Mouse (Mus musculus) thymus, adult 18-20 months (tissue): ENCODE measurements around the gene Rpl29.

Experiments
- DNase-seq, 2 experiments: peaks; one replicate each; pipeline ENCODE4 v3.0.0; 2022; ENCODE audit warnings: mixed read lengths in 2 of 2

Rpl29 gene

DNA sequence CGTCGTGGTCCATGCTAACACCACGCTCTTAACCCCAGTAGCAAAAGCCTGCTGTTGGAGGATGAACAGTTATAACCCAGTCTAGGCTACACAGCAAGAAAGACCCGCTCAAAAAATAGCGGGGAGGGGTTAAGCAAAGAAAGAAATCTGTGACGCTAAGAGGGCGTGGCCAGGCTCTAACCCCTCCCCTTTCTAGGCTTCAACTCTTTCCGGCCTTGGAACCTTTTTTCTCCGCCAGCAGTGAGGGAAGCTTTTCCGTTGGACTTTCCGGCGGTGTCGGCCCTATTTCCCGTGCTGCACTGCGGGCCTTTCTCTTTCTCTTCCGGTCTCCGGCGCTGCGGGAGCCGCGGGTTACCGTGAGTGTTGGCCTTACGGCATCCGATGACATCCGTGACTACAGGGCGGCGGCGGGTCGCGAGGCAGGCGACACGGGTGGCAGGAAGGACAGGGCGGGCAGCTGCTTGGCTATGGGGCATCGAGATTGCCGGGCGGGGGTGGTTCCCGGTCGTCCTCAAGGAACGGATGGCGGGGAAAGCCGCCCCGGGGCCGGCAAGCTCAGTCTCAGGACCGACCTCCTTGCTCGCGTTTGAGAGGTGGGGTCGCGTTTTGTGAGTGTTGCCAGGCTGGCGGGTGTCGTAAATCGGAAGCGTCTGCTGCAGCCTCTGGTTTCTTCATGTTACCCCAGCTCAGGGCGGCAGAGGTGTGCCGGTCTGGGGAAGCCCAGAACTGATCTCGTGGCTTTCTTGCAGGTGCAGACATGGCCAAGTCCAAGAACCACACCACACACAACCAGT lies at the start of gene Rpl29:
Gene Rpl29 (plus strand): TSS at position 234 of the 794 bp plus-strand sequence.
- DNase-seq = peak; percentile 83 to 91

DNA sequence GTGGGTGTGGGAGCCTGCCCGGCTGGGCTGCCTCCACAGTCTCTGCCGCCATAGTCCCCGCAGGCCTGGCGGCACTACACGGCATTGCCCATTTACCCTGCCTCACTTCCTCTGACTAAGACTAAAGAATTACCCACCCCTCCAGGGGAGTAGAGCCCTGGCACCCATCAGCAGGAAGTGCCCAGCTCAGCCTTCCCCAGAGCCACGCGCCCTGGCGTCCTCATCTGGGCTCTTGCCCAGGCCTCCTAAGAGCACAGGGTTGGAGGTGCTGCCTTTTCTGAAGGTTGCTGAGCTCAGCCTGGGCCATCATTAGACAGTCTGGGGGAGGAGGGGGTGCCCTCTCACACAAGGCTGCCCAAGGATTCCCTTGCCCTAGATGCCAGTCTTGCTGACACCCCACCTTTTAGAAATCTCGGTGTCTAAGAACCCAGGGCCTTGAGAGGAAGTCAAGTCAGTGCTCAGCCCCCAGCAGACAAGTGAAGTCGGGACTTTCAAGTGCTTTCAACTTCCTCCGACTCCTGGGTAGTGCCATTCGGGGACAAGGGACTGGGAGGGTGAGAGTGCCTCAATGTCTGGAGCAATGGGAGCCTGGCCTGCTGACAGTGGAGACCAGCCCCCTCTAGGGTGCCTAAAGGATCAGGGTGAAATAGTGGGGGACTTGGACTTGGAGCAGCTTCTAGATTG lies 42.9 kb upstream of the Rpl29 start:
- no peak for DNase-seq

DNA sequence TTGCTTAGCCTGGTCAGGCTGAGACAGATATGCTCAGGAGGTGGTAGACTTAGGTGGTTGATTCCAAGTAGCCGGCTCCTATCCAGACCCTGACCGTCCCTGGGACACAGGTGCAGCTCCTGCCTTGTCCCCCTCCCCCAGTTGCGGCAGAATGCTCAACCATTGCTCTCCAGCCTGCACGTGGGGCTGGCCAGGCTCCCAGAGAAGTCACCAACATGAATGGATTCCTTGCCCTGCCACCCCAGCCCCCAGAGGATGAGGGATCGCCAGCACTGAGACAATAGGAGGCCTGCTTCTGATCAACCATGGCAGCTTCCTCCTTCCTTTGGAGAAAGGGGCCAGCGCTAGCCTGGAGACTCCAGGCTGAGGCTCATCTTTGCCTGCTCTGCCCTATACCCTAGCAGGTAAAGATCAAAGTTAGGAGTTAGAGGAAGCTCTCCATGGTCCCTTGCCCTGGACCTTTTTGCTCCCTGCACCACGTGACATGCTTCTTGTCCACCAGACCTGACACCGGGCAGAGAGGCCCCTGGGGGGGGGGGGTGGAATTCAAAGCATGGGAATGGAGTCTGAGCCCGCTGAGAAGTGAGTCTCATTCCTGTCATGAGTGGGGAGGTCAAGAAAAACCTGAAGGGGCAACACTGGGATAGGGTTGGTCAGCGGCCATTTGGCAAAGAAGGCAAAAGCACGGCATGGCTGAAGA lies 36.3 kb upstream of the Rpl29 start:
- no peak for DNase-seq

DNA sequence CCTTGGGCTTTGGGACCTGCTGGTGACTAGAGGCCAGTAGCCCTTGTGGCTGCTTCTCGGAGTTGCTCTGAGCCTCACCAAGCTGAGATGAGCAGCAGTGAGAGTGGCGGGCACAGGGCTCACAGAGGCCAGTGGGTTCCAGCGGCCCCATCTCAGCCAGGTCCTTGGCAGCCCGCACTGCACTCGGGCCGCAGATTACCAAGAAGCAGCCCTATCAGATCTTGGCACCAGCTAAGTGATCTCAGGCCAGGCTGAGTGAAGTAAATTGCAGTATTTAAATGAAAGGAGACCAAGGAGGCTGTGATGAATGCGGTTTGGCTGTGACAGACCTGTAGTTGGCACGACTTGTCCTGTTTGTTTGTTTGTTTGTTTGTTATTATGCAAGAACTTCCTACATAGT lies 35.7 kb upstream of the Rpl29 start:
- DNase-seq = no peak

DNA sequence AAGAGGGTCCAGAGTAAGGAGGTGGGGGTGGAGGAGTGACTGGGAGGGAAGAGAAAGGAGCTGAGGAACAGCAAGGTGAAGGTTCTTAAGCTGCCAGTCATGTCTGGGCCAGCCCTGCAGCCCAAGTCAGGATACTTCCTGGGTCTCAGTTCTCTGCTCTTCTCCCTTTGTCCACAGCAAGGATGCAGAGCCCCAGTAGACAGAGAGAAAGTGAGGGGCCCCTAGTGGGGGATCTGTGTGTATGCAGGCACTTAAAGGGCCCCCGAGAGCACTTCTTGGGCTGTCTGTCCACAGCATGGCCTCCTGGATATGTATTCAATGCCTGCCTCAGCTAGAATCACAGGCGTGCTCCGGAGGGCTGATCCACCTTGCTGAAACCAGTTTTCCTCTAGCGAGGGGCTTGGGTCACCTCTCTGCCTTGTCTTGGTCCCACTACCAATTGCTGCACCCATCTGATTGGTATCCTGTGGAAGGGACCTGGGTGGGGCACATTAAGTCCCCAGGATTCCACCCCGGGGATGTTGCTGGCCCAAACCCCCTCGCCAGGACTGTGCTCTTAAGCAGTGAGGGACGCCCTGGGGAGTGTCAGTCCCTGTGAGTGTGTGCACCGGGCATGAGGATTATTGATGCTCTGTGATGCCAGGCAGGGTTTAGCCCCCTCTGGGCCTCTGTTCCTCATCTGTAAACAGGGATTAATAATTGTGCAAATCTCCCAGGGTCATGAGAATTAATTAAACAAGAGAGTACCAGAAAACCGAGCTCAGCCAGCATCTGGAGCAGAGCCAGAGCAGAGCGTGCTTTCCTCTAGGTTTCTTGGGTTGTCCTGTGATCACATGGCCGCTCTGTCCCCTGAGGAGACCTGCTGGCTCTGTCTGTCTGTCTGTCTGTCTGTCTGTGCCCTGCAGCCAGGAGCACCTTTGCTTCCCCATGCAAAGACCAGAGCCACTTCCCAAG lies 34.3 kb upstream of the Rpl29 start:
- no peak for DNase-seq

DNA sequence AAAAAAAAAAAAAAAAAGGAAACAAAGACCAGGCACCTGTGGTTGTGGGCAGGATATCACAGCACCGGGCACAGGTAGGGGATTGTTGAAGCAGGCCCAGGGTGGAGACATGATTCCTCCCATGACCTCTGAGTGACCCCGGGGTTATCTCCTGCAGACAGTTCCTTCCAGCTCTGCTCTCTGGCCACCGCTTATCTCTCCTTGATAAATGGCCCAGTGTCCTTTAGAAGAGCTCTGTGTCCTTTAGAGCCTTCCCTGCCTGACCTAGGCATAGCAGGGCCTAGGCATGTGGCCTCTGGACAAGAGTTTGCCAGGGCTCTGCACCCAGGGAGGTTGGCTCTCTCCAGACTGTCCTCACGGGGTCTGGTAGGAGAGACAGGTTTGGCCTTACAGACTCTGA lies 31.5 kb upstream of the Rpl29 start:
- DNase-seq = no peak

DNA sequence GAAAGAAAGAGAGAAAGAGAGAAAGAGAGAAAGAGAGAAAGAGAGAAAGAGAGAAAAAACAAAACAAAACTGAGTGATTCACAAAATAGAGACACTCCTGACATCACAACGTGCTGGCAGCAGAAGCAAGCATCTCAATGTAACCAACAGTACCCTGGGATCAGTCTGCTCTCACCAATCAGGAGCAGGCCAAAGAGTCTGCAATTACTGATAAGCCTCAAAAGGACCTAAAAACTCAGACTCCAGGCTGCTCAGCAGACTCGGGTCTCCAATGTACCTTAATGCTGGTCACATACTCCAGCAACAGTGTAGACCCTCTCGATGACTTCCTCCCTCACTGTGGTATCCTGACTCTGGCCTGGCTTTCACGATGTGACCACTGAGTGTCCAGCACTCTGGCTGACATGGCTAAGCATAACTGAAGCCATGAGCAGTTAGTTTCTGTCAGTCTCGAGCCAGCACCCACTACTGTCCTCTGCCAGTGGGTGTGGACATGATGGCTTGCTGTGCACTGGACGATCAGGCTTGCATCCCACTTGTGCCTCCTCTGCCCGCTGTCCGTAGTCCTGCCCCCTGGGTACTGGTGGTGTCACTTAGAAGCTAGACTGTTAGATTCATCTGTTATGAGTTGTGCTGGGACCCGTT lies 30.5 kb upstream of the Rpl29 start:
- no peak for DNase-seq

DNA sequence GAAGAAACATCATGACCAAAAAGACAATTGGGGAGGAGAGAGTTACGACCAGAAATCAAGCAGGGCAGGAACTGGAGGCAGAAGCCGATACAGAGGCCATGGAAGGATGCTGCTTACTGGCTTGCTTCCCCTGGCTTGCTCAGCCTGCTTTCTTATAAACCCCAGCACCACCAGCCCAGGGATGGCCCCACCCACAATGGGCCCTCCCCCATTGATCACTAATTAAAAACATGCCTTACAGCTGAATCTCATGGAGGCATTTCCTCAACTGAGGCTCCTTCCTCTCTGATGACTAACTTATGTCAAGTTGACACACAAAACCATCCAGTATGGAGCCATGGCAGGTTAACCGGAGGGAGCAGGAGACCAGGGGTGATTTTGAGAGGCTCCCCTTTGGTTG lies 29.4 kb upstream of the Rpl29 start:
- DNase-seq = no peak

DNA sequence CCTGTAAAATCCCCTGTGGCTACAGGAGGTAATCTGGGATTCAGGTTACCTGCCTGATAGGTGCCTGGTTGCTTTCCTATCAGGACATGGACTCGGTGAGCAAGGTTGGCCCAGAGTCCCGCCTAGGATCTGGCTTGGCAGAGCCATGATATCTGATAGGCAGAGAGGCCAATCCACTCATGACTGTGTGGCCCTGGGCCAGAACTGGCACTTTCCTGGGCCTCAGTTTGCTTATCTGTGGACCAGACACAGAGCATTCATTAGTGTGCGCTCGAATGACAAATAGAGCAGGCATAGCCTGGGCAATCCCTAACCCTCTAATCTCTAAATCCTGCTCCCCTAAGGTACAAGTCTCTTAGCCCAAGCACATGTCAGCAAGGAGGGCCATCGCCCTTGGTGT lies 27.1 kb upstream of the Rpl29 start:
- DNase-seq = no peak

DNA sequence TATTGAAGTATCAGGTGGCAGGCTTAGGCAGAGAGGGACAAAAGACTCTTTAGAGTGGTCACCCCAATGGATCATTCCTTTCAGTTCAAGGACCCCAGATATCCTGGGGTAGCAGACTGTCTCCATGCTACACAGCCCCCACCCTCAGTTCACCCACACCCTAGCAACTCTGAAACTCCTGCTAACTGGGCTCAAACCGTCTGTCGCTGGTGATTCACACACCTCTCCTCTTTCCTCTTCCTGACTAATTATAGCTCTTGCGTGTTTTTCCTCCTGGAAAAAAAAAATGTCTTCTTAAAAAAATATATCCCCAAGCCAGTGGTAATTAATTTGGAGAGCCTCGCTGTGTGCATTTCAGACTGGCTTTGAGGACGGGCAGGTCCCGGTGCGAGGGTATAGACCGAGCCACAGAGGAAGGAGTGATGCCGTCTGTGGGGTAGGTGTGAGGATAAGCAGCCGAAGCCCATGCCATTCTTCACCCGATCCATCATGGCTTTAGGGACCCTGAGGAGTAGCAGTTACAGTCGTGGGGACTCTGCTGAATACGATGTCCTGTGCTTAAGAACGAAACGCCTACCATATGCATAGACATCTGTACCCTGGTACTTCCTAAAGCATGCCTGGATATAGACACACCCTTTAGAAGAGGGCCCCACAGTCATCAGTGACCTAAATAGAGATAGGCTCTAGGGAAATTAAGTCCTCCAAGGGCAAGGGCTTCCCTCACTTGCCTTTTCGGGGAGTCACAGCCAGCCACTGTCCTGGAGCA lies 26.5 kb upstream of the Rpl29 start:
- DNase-seq = no peak

DNA sequence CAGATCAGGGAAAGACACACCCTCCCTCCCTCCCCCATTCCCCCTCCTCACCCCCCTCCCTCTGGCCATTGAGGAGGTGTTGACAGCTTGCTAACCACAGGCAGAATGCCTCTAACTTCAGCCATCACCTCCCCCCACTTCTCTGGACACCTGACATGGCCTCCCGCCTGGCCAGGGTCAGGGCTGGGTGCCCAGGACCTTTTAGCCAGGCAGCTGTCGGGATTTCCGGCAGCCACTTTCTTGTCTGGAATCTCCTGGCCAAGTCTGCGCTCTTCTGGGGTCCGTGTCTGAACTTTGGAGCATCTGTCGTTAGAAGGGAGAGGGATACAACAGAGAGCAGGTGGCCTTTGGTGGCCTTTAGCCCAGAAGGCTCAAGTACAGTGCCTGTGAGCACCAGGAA lies 24.0 kb upstream of the Rpl29 start:
- DNase-seq = no peak

DNA sequence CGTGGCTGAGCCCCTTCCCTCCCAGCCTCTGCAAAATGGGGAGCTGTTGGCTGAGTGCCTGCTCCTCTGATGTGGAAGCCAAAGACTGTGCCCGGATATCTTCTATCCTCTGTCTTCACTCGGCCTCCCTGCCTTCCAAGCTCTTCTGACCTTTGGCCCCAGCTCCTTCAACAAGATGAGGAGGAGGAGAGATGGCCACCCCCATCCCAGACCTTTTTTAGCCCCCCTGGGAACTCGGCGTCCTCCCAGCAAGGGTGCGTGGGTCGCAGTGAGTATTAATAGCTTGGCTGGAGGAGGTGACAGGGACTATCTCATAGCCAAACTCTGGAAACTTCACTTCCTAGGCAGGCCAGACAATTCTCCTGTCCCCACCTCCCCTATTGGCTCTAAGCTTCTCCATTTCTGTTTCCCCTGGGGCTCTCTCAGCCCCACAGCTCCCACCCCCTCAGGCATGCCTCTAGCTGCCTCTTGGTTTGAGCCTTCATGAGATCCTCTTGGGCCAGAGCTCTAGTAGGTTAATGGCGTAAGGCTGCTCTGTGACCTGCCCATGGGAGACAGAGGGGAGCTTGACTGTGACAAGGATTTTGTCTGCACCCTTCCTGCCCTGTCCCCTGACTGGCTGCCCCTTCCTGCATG lies 22.7 kb upstream of the Rpl29 start:
- no peak for DNase-seq

DNA sequence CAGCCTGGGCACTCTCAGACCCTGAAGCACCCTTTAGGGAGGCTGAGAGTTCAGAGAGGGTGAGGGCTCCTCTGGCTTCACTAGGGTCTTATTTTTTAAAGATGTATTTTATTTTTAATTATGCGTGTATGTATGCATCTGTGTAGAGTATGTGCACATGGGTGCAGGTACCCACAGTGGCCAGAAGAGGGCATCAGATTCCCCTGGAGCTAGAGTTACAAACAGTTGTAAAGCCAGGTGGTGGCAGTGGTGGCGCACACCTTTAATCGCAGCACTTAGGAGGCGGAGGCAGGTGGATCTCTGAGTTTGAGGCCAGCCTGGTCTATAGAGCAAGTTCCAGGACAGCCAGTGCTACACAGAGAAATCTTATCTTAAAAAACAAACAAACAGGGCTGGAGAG lies 20.2 kb upstream of the Rpl29 start:
- DNase-seq = no peak

DNA sequence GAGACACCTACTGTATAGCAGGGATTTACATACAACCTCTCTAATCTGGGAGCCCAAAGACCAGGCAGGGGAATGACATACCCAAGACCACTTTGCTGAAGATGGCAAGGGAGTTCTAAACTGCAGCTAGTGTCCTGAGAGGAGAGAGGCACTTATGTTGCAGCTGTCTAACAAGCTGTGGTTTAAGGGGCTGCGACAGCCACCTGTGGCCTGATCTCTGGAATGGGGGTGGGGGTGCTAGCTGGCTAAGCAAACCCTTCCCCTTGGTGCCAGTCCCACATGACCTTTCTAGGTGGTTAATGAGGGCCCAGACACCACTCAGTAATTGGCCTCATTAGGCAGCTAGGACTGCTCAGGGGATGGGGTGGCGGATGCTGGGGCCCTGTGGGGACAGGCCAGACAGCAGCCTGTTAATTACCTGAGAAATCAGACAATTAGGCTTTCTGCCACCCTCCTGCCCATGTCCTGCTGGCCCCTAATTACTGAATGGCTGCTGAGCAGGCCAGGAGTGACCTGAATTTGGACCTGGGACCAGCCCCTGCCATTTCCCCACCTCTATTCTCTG lies 19.1 kb upstream of the Rpl29 start:
- DNase-seq = no peak

DNA sequence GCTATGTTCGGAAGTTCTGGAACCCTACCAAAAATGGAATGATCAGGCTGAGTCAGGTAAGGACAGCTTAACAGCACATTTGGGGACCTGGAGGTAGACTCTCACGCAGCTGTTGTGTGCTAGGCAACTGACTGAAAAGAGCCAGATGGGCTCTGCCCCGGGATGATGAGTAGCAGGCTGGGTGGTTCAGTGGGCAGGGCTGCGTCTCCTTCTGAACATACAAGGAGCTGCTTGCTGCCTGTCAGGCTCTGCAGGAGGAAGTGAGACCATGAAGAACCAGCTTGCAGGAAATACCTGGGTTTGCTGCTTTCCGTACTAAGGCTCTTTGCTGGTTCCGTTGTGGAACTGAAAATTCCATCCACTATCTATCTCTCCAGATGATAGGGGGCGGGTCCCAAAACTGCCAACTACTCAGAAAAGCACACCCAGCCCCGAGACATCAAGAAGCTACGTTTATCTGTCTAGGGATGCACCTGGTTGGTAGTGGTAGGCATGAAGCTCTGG lies 18.1 kb upstream of the Rpl29 start:
- DNase-seq = no peak

DNA sequence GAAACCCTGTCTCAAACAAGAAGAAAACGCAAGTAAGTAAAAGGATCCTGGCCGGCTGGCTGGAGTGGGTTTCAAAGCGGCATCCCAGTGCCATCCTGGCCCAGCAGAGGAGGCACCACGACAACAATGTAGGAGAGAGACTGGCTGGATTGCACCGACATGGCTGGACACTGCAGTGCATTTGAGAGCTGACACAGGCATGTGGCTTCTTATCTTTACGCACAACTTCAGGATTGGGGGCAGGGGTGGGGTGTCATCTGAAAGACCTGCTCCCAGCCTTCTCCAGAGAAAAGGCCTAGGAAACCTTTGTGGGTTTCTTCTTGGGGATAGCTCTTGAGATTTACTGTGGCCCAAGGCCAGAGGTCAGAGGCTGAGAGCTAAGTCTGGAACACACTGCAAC lies 17.5 kb upstream of the Rpl29 start:
- DNase-seq = no peak

DNA sequence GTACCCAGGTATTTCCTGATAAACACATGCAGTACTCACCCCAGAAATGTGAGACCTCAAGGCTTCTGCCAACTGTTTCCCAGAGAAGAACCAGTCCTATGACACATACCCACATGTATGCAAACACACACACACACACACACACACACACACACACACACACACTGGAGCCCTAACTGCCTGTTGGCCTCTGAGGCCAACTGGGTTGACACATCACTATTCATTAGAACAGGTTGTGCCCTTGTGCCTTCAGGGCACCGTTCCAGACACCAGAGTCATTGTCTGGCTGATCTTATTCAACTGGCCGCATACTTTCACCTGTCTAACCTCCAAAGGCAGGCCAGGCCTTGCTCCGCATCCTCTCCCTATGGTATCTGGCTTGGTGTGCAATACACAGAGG lies 17.0 kb upstream of the Rpl29 start:
- DNase-seq = no peak

DNA sequence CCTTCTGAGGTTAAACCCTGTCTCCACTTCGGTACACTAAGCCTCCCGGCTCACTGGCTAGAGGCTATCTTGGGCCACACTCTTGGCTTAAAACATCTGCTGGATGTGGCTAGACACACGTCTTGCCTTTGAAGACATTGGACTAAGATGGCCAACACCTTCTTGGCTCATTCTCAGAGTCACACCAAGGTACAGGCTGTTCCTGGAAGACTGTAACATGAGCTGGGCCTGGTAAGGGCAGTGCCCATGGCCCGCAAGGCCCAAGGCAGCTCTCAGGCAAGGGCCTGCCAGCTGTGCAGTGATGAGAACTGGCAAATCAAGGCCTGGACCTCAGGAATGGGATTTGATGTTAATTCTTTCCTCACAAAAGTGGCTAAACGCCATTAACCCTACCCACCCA lies 15.6 kb upstream of the Rpl29 start:
- DNase-seq = no peak

DNA sequence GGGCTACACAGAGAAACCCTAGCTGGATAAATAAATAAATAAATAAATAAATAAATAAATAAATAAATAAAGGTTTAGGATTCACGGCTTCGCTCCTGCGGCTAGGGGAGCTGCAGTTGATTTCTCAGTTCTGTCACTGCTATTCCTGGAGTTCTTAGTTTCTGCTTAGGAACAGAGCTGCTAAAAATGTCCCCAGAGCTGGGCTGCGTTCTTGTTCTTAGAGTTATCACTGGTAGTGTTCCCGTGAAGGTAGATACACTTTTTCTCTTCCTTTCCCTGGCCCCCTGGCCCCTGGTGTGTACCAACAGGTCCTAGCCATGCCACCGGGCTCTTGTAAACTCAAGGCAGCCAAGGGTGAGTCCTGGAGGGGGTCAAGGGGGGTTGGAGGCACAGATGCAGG lies 12.4 kb upstream of the Rpl29 start:
- no peak for DNase-seq

DNA sequence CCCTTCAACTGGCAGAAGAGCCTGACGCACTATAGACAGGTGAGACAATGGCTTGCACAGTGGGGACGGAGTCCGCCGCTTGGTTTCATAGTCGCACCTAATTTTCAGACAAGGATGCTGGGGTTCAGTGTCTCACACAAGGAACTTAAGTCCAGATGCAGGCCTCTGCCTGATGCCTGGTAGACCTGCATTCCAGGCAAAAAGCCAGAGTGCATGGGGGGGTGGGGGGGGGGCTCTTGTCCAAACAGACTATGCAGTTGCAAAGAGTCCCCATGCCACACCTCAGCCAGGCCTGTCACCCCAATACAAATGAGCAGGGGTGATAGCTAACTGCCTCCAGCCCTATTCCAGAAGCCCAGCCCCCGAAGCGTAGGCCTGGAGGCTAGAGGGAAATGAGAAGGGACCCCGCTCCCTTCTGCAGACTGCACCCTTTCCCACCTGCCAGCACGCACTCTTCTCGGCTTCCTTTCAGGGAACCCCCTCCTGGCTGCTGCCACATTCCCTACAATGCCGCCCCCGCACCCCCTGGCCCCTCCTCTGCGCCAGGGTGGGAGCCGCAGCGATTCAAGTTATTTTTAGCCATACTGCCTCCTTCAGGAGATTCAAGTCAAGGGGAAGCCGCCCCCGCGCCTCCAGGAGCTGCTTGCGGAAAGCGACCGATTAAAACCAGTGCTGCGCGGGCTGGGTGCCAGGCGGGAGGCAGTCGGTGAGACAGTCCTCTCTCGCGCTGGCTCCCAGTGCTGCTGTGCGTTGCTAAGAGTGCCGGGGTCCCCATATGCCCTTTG lies 11.2 kb upstream of the Rpl29 start:
- DNase-seq = peak; percentile 28 to 37
